Mouse (Mus musculus) hindbrain, embryonic 10.5 days (tissue): ENCODE measurements around the gene March5. TPM values are rescaled to one million over a fixed set of nuclear protein-coding genes. Genes with fewer than 3 reads are reported as not detected.

Experiments used
- DNase-seq: peaks from one replicate; pipeline ENCODE4 v3.0.0-alpha.2; 2017; ENCODE audit warnings: low spot score
- H3K27ac ChIP-seq: fragments of 300-500 bp; sonication (generic); 2 replicates; pipeline ENCODE4 v1.5.1; 2016; ENCODE audit warnings: mild to moderate bottlenecking, moderate library complexity
- H3K27me3 ChIP-seq: fragments of 300-500 bp; sonication (generic); 2 replicates; pipeline ENCODE4 v1.6.1; 2016; ENCODE audit warnings: mild to moderate bottlenecking; ENCODE audit not compliant: poor library complexity, insufficient read depth, severe bottlenecking
- H3K36me3 ChIP-seq: fragments of 300-500 bp; sonication (generic); 2 replicates; pipeline ENCODE4 v1.6.1; 2016; ENCODE audit warnings: mild to moderate bottlenecking, moderate library complexity
- H3K4me1 ChIP-seq: fragments of 300-500 bp; sonication (generic); replicated peaks from 2 replicates; pipeline ENCODE4 v1.6.1; 2016; ENCODE audit warnings: mild to moderate bottlenecking
- H3K4me3 ChIP-seq: fragments of 300-500 bp; sonication (generic); 2 replicates; pipeline ENCODE4 v1.5.1; 2016; ENCODE audit warnings: mild to moderate bottlenecking, moderate library complexity
- H3K9me3 ChIP-seq: fragments of 300-500 bp; sonication (generic); 2 replicates; pipeline ENCODE4 v1.6.1; 2016; ENCODE audit warnings: mild to moderate bottlenecking, moderate library complexity
- WGBS: fragments of 180-500 bp; shearing (Covaris S2); methylation state at CpG from one replicate; pipeline ENCODE4 v1.1.7; 2016; 5-methylcytosine and 5-hydroxymethylcytosine counted together
- polyA plus RNA-seq: library from polyadenylated mRNA; unstranded; fragments of >200 nt; fragmentation: Nextera tagmentation; extraction: Ambion mirVana; gene quantifications from 2 replicates; pipeline ENCODE4 v1.2.1, GENCODE M21; 2016

The March5 gene
- polyA plus RNA-seq, 1 experiment from 2014 or later, result 116 TPM

DNA sequence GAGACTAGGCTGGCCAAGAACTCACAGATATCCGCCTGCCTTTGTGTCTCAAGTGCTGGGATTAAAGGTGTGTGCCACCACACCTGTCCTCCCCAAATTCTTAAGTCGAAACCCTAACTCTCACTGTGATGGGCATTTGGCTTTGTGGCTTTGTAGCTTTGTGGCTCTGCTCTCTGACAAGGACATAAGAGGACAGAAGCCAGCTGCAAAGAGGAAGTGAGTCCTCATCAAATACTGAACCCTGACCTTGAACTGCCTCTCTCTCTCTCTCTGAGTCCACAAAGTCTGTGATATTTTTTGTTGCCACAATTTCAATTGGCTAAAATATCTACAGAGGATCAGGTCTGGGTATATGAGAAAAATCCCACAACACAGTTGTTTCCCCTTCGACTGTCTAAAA, 40.9 kb downstream of the March5 start:
- DNase-seq, result no peak
- H3K27ac ChIP-seq, result no peak overlapping the region
- no peaks in the 10 kb centered on the region for H3K27me3 ChIP-seq
- 85% methylated on average over 3 of the region's 3 CpGs for WGBS
- no peaks in the 10 kb centered on the region for H3K4me1 ChIP-seq
- 0 out of 2 replicates have a peak, but pooled peaks cover 2% of the 10 kb centered on the region for H3K9me3 ChIP-seq
- no peaks in the 10 kb centered on the region for H3K36me3 ChIP-seq
- no peak overlapping the region for H3K4me3 ChIP-seq

DNA sequence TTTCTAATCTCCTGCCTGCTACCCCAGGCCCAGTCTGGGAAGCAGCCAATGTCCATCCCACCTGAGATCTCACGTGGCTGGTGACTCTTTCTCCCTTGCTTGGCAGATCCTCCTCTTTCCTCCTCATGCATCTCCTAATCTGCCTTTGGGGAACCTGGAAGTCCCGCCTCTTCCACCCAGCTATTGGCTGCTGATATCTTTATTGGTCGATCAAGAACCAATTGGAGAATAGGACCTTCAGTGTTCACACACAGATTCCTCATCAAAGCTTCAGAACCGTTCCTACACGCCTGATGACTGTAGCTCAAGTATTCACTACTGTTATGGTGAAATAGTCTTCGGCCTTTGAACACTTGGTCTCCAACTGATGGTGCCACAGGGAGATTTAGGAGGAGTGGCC, 44.8 kb downstream of the March5 start:
- no peaks in the 10 kb centered on the region for H3K9me3 ChIP-seq
- H3K27me3 ChIP-seq, result no peaks in the 10 kb centered on the region
- no peak overlapping the region for H3K4me3 ChIP-seq
- WGBS, result 62% methylated on average over 6 of the region's 6 CpGs
- H3K4me1 ChIP-seq, result no peaks in the 10 kb centered on the region
- H3K36me3 ChIP-seq, result no peaks in the 10 kb centered on the region
- no peak overlapping the region for H3K27ac ChIP-seq
- no peak for DNase-seq

DNA sequence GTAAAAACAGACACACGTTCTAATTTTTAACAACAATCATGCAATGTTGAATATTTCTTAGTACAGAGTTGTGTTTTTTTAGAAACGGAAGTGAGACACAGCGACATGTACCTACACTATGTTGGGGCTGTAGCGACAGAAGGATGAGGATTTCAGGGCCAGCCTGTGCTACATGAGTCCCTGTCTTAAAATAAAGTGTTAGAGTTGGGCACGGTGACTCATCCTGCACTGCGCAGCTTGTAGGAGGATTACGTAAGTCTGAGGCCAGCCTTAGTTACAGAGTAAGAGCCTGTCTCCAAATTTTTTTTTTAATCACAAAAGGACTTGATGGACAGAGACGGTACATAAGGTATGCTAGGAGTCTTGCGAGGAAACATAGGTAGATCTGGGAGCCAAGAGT, 48.0 kb downstream of the March5 start:
- DNase-seq, result no peak
- H3K9me3 ChIP-seq, result no peaks in the 10 kb centered on the region
- H3K36me3 ChIP-seq, result no peaks in the 10 kb centered on the region
- no peaks in the 10 kb centered on the region for H3K4me1 ChIP-seq
- WGBS, result 94% methylated on average over 9 of the region's 9 CpGs
- H3K27me3 ChIP-seq, result no peaks in the 10 kb centered on the region
- H3K27ac ChIP-seq, result no peak overlapping the region
- H3K4me3 ChIP-seq, result no peak overlapping the region

DNA sequence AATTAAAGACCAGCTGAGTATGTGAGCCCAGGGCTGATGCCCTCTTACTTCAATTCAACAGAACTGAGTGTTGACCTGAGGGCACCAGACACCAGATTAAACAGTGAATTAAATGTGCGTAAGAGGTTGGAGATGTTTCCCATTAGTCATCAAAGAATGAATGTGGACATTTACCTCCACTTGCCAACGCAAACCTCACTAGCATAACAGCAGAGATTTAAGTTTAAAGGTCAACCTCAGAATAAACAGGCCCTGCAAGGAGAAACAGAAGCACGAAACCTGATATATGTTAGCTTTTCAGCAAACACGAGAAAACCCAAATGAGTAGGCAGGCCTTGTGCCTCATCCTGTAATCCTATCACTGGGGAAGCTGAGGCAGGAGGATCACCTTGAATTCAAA, 55.0 kb downstream of the March5 start:
- 66% methylated on average over 4 of the region's 4 CpGs for WGBS
- no peaks in the 10 kb centered on the region for H3K27me3 ChIP-seq
- H3K9me3 ChIP-seq, result no peaks in the 10 kb centered on the region
- DNase-seq, result no peak
- H3K27ac ChIP-seq, result no peak overlapping the region
- no peak overlapping the region for H3K4me3 ChIP-seq
- H3K36me3 ChIP-seq, result no peaks in the 10 kb centered on the region
- peaks cover 13% of the 10 kb centered on the region for H3K4me1 ChIP-seq

DNA sequence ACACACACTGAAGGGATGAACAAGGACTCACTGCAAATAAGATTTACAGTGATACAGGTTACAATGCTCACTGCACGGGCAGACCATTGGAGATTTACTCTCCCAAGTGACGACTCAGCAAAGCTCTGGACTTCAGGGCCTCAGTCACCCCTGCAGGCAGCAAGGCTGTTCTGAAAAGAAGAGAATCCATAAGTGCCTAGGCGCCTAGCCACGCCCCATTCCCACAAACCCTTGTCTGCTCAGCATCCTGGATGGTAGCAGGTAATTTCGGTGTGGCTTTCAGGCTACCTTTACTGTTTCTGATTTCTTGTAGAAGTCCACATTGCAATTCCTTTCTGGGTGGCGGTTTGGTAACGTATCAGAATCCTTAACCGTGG, 56.2 kb downstream of the March5 start:
- WGBS, result 69% methylated on average over 8 of the region's 8 CpGs
- H3K4me1 ChIP-seq, result peaks cover 13% of the 10 kb centered on the region
- no peak for DNase-seq
- H3K36me3 ChIP-seq, result peaks cover 4% of the 10 kb centered on the region
- H3K4me3 ChIP-seq, result no peak overlapping the region
- H3K27me3 ChIP-seq, result no peaks in the 10 kb centered on the region
- peak overlapping the region; percentile 41; the same call in 1 of the 2 replicates for H3K27ac ChIP-seq
- no peaks in the 10 kb centered on the region for H3K9me3 ChIP-seq

DNA sequence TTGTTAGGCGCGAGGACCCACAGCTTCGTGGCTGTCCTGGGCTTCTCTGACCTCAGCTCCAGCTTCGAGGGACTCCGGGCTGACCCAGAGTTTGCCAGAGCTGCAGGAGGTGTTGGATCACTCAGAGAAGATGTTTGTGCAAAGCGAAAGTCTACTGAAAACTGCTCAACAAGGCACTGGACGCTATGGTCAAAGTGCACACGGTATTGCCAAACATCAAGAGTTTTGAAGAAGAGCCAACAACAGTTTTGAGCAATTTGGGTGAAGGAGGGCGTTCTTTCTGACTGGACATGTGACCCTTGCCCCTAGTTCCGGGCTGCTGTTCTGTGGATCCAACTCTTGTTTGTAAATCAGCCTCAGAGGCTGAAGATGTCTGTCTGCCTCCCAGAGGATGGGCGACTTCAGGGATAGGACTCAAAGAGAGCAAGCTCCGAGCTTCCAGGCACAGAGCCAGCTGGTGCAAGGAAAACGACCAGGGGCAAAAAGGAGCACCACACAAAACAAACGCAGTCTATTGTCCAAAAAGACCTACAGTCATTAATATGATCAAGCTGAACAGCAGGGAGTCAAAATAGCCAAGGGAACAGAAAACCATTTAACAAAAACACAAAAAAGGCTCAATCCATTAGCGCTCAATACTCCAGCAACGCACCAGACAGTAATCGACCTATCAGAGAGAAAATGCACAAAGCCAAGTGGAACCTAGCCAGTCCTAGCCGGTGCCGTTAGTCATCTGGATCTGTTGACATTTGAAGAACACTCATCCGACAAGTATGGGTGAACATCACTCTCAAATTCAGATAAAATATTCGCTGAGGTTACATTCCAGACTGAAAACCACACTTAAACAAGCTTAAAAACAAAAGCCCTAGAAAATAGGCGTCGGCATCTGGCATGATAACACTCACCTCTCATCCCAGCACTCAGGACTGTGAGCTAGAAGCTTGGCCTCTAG, 56.9 kb downstream of the March5 start:
- 70% methylated on average over 23 of the region's 23 CpGs for WGBS
- peak overlapping the region; percentile 41; the same call in 1 of the 2 replicates for H3K27ac ChIP-seq
- no peak for DNase-seq

DNA sequence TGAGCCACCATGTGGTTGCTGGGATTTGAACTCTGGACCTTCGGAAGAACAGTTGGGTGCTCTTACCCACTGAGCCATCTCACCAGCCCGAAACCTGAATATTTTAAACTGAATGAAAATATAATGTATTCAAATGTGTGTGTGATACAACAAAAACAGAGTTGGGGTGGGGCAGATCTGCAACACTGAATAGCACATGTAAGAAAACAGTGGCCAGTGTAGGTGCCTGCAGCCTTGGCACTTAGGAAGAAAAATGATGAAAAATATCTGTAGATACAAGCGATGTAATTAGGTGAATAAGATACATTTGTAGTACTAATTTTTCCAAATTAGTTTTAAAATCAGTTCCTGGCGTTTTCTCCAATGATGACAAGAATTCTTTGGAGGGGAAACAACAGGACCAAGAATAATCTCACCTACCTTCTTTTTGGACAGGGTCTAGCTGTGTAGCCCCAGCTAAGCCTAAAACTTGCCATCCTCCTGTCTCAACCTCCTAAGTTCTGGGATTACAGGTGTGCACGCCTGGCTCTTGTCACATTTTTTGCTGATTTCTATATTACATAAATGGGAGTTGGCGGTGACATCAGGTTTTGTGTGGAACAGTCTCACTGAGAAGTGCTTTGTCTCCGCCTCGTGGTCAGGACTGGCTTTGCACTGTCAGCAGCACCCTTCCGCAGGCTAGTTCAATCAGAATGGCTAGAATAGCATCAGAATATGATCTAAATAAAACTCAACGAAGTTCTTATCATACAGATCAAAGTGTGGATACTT, 58.2 kb downstream of the March5 start:
- DNase-seq, result peak; percentile 80
- 39% methylated on average over 10 of the region's 10 CpGs for WGBS
- no peaks in the 10 kb centered on the region for H3K27me3 ChIP-seq
- H3K36me3 ChIP-seq, result peaks cover 18% of the 10 kb centered on the region
- H3K4me1 ChIP-seq, result peaks cover 13% of the 10 kb centered on the region
- no peak overlapping the region for H3K4me3 ChIP-seq
- no peaks in the 10 kb centered on the region for H3K9me3 ChIP-seq
- no peak overlapping the region for H3K27ac ChIP-seq

More for the DNA sequence above, 56.9 kb downstream of the March5 start:
- Histone ChIP-seq H3K4me1 (peaks cover 13% of the 10 kb centered on the region), H3K27me3 (no peaks in the 10 kb centered on the region), H3K9me3 (no peaks in the 10 kb centered on the region), H3K36me3 (peaks cover 10% of the 10 kb centered on the region), H3K4me3 (no peak overlapping the region)

DNA sequence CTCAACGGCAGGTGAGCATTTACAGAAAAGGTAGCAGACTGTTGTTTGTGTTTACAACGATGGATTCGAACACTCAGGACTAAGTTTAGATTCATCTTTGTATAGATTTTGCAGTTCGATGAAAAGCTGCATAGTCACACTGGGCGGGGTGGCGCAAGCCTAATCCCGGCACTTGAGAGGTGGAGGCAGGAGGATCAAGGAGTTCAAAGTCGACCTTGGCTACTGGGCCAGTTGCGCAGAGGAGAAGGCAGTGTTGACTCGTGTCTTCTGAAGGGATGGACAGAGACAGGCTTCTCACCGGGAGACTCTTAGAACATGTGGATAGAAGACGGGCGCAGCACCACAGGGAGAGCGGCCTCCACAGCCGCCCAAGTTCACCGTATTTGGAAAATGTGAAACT, 61.8 kb downstream of the March5 start:
- no peak for DNase-seq
- 94% methylated on average over 16 of the region's 16 CpGs for WGBS
- Histone ChIP-seq H3K4me3 (no peak overlapping the region), H3K27ac (no peak overlapping the region), H3K9me3 (no peaks in the 10 kb centered on the region), H3K27me3 (no peaks in the 10 kb centered on the region), H3K4me1 (peaks cover 4% of the 10 kb centered on the region), H3K36me3 (peaks cover 22% of the 10 kb centered on the region)

Other genes starting within 250 kb of the March5 start
- gene Cpeb3, start 1.1 kb downstream of the March5 start, polyA plus RNA-seq, result 0.87 and 2.9 TPM in 2 replicates
- 46.1 and 56.8 TPM in 2 replicates for gene Ide, start 130.3 kb downstream of the March5 start, polyA plus RNA-seq
- 60.1 and 80.2 TPM in 2 replicates for gene Kif11, start 168.9 kb downstream of the March5 start, polyA plus RNA-seq
- 6.6 and 7.7 TPM in 2 replicates for gene Hhex, start 227.3 kb downstream of the March5 start, polyA plus RNA-seq